Mouse (Mus musculus) kidney, postnatal 10 days (tissue): ENCODE results near the gene Yipf4.
"Not testable (repeated sequence)": the region's sequence is repeated elsewhere in the genome, so short reads cannot be mapped to it uniquely, and the experiment has no call there.

Source experiments
- DNase-seq: peaks from one replicate; pipeline ENCODE4 v3.0.0; 2021; ENCODE audit warnings: mixed read lengths

Gene Yipf4

GRCm38 (mm10) chr17:74489024-74489900 lies at the start of gene Yipf4:
TSS of gene Yipf4 (plus strand) at chr17:74489493.
- DNase-seq, result peak; percentile 97

DNA sequence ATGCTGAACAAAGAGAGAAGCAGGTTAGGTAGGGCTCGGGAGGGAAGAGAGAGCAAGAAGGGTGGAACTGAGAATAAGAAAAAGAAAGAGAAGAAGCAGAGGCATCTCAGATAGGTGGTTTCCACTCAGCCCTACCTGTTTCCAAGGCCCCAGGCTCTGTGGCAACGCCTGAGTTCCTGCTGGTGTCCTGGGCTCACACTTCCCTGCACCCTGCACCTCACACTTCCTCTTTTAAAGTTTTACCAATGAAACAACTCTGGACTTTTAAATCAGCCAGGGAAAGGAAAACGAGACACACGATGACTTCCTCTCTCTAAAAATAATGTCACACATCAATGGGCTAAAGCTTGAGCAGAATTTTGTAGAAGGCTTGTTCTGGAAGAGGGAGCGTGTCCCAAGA lies 48.8 kb upstream of the Yipf4 start:
- DNase-seq, result no peak

DNA sequence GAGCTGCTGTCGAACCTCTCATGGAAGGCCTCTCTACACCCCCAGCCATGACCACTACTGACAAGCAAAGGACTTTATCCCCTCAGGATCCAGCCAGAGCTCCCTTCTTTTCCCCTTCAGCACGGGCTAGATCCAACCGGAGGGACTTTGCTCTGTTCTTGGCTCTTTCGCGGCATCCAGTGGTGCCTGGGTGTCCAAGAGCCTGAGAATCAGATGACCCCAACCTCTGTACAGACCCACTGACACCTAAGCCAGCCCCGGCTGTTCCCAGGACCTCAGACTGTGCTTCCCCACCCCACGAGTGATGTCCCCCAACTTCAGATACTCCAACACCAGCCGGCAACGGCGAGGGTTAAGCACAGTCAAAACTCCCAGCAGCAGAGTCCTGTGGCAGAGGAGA lies 39.5 kb upstream of the Yipf4 start:
- DNase-seq, result no peak

DNA sequence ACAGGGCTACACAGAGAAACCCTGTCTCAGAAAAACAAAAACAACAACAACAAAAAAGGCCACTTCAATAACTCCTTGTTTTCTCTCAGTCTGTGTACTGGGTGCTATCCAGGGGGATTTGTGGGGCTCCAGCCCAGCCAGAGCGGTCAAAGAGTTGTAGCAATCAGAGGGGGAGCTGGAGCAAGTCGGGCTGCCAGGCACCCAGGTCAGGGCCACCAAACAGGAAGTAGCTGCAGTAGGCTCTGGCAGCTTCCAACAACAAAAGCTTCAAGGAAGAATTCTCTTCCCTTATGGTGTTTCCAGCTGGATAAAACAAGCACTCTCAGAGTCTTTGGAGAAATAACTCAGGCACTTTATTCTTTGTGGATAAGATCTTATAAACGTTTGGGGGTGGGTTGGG lies 35.4 kb upstream of the Yipf4 start:
- no peak for DNase-seq

GRCm38 (mm10) chr17:74454660-74455059 lies 34.6 kb upstream of the Yipf4 start:
- DNase-seq, result no peak

- no peak for DNase-seq
These were observed 33.9 kb upstream of the Yipf4 start for GRCm38 (mm10) chr17:74455426-74455825.

- no peak for DNase-seq
These were observed 32.5 kb upstream of the Yipf4 start for GRCm38 (mm10) chr17:74456825-74457224.

DNA sequence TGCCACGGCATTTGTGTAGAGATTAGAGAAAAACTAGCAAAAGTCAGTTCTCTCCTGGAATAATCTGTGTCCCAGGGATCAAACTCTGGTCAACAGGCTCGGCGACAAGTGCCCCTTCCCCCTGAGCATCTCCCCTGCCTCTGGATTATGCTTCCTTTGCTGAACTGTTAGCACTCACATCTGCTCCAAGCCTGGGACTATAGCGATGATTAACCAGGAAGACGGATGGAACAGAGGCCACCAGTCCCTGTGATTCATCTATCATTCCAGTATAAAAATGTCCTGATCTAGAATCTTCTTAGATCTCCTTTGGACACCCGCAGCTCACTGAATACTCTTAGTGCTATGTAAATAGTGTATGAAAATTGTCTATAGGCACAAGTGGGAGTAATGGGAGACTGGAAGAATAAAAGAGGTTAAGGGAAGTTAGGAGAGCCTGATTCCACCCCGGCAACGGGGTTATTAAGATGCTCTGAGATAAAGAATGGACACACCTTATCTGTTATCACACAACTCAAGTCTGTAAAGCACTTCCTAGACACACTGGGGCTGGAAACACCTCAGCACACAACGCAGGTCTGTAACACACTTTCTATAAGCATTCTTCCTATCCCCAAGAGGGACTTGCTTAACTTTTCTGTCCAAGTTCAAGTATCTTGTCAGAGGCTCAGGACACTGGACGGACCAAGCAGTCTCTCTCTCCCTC lies 31.2 kb upstream of the Yipf4 start:
- DNase-seq, result no peak

DNA sequence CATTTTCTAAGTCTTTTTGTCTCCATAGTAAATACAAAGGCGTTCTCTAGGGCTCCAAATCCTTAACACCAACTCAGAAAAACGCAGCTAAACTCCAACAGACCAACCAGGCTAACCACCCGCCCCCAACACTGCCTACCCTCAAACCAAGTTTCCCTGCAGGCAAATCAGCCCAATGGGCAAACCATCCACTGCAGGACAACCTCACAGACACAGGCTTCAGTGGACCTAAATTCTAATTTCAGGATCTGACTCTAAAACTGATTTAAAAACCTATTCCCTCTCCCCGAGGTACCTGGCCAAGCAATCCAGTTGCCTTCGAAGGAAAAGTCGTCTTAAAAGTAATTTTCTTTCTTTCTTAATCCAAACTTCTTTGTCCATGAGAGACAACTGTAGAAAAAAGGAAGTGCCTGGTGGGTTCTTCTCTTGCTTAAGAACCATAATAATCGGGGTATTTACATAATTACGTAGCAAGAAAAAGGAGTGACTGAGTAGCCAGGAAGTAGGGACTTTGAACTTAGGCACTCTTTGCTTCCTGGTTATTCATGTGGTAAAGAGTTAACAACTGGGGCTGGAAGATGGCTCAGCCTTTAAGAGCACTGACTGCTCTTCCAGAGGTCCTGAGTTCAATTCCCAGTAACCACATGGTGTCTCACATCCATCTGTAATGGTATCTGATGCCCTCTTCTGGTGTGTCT lies 30.4 kb upstream of the Yipf4 start, which contains the start of gene Nlrc4:
Nlrc4 (minus strand) TSS at position 432 of the 698 bp plus-strand sequence.
- no peak for DNase-seq

DNA sequence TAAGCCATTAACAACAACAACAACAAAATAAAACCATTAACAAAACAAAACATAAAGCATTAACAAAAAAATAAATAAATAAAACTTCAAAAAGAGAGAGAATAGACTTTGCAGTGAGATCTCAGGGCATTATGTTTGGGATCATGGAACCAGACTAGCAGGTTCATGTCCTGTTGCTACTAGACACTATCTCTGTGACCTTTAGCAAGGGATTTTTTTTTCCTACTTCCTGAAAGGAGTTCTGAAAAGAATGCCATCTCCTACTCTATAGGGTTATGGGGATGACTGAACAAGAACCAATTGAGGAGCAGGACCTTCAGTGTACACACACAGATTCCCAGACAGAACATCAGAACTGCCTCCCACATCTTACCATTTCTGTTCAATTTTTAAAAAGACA lies 25.8 kb upstream of the Yipf4 start:
- DNase-seq, result no peak

DNA sequence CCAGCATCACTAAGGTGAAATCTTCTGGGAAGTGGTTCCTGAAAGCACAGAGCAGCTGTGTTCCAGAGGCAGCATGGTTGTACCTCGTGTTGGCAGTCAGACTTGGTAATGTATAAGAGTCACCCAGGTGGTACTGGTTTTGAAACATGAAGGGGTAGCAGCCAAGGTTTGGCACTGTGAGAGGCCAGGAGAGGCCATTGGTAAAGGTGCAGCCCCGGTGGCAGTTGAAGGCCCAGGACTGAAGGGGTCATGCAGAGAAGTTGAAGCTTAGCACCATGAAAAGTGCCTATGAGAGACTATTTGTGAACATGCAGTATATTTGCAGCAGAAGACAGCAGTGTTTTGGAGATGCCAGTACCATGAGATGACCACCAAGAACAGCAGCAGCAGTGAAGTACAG lies 21.3 kb upstream of the Yipf4 start:
- DNase-seq, result not testable (repeated sequence)

GRCm38 (mm10) chr17:74470133-74470532 lies 19.2 kb upstream of the Yipf4 start:
- DNase-seq, result not testable (repeated sequence)

DNA sequence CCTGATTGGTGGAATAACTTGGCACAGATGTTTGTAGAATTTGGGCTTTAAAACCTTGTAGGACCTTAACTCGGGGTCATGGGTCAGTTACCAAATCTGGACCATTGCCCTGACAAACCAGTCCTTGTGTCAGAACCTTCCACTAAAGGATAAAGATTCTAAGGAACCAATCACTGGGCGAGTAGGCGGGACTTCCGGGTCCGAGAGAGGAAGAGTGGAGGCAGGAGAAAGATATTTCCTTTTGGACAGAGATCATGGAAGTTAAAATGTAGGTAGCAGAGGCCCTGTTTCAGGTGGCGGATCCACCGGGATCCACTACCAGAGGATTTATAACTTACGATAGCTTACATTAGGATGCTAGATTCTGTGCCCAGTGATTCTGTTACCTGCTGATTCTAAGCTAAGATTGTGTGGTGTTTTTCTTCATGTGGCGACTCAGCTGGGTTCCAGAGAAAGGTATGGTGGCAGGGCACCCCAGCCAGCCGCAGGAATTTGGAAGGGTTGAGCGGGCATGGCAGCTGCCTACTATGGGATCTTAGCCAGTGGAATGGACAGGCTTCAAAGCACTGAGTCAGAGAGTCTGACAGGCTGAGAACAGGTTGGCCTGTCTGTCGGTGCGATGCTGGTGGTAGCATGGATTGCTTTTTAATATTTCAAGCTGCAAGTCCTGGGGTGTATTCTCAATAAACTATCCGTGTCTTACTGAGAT lies 8.8 kb upstream of the Yipf4 start:
- DNase-seq, result no peak

DNA sequence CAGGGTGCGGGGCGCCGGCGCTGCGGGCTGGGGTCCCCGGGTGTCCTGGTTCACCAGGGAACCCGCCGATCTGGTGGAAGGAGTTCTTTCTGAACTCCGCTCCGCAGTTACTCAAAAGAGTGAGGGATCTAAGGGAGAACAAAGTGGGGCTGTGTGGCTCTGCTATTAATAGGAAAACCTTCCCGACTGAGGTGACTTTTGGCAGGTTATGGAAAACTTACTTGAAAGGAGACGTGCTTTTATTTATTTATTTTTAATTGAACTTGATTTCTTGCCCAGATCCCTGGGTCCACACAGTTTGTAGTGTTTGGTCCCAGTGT lies 568 bp downstream of the Yipf4 start:
- DNase-seq, result no peak

- DNase-seq, result no peak
These were observed 2.3 kb downstream of the Yipf4 start for GRCm38 (mm10) chr17:74491565-74491964.

DNA sequence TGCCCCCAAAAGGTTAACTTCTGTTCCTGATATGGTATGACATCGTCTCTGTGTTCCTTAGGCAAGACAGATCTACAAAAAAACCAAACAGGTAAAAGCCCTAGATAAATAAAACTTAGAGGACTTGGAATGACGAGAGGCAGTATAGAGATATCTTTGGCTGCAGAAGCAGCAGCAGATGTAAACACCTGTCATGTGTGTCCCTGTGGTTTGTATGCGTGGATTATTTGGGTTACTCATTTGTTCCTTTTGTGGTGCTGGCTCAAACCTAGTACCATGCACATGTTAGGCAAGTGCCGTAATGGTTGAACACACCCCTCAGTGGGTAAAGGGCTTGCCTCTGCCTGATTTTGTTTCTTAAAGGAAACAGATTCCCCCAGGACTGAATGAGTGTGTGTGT lies 10.9 kb downstream of the Yipf4 start:
- no peak for DNase-seq

DNA sequence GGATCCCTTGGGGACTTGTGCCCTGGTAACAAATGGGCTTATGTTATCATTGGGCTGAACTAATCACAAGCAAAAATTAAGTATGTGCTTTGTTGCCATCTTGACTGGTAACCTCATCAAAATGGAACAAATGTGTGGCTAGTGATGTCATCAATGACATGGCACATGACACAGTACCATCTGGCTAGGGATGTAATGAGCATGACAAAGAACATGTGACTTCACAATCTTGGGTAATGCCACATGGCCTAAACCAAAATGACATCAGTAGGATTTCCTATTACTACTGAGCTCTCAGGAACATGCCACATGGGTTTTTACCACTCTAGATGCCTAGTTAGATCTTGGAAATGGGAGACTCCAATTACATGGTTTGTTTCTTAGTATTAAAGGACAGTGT lies 11.8 kb downstream of the Yipf4 start:
- DNase-seq, result no peak

- DNase-seq, result no peak
These were observed 18.6 kb downstream of the Yipf4 start for GRCm38 (mm10) chr17:74507934-74508333.

DNA sequence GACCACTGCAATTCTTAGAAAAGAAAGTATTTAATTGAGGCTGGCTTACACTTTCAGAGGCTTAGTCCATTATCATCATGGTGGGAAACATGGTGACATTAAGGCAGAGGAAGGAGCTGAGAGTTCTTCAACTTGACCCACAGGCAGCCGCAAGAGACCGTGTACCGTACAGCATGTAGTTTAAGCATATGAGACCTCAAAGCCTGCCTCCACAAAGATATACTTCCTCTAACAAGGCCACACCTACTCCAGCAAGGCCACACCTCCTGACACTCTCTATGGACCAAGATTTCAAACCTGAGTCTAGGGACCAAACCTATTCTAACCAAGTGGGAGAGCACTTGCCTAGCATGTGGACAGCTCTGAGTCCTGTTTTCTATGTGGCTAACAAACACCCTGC lies 19.3 kb downstream of the Yipf4 start:
- DNase-seq, result no peak

DNA sequence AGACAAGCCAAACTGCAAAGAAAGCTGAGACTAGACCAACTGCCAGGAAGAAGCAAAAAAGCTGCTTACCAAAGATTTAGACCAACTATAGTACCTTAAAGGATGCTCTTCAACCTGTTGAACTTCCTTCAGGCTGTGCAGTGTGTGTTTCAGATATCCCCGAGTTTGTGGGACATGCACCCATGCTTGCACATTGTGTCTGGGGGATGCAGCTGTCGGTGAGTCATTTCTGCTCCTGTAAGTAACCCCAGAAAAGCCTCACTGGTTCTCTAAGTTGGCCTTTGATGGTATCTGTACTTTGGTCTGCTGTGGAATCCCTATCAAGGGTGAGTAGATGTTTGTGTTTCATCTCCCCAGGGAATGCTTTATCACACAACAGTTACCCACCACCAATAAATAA lies 23.0 kb downstream of the Yipf4 start:
- no peak for DNase-seq

DNA sequence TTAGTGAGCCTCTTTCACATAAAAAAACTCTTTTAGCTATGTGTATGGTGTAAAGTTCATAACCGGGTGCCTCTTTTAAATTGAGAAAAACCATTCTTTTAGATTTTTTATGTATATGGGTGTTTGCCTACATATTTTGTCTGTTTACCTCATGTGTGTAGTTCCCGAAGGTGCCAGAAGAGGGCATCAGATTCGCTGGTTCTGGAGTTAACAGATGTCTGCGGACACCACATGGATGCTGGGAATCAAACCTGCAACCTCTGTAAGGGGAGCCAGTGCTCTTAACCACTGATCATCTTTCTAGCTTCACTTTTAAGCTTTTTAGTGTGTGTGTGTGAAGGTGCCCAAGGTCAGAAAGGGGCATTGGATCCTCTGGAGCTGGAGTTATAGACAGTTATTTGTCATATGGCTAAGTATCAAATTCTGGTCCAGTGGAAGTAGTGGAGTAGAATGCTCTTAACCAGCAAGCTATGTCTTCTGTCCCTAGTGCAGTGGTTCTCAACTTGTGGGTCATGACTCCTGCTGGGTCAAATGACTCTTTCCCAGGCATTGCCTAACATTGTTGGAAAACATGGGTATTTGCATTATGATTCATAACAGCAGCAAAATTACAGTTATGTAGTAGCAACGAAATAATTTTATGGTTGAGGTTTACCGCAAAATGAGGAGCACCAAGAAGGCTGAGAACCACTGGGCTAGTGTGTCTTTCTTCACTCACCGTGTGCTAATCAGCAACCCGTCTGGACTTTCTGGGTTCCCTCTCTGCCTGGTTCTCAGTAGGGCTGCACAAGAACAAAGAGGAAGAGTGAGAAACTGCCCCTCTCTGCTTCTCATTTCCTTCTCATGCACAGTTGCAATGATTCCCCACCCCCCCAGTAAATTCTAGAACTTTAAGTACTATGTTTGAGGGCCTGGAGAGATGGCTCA lies 33.8 kb downstream of the Yipf4 start:
- no peak for DNase-seq

GRCm38 (mm10) chr17:74526117-74526516 lies 36.8 kb downstream of the Yipf4 start:
- no peak for DNase-seq
